Mouse (Mus musculus) spleen, adult 2 months (tissue): Measurements from ENCODE around the gene Sf1.

Experiments
- CTCF ChIP-seq: fragments of 200-500 bp; IDR thresholded peaks from 2 replicates; pipeline ENCODE4 v1.5.1; 2011; ENCODE audit warnings: mild to moderate bottlenecking, inconsistent platforms; ENCODE audit not compliant: insufficient read depth, insufficient read length, insufficient replicate concordance; ENCODE audit errors: extremely low read depth
- POLR2A ChIP-seq: fragments of 200-500 bp; IDR thresholded peaks from 2 replicates; pipeline ENCODE4 v1.6.1; 2011; ENCODE audit warnings: low read depth, low read length, inconsistent platforms

GRCm38 (mm10) chr19:6339191-6339590 lies 24.3 kb upstream of the Sf1 start:
- TF ChIP-seq POLR2A: no peak
- no peak for TF ChIP-seq CTCF
